Mouse (Mus musculus): Measurements from ENCODE around the gene Dip2b.

The Dip2b gene

DNA sequence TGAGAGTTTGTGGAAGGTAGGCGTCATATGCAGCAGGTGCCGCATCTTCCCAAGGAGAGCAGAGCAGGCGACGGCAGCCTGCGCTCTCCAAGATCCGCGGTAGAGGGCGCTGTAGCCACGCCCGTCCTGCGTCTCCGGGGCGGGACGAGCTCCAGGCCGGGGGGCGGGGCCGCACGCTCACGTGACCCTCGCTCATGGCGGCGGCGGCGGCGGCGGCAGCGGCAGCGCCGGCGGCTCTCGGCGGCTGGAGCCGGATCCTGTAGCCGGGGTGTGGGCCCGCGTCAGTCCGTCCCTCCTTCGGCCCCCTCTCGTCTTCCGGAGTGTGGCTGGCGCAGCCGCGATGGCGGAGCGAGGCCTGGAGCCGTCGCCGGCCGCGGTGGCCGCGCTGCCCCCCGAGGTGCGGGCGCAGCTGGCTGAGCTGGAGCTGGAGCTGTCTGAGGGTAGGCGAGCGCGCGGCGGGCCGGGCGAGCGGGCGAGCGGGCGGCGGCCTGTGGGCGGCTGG lies at the start of gene Dip2b:
TSS of gene Dip2b (plus strand) at position 195 of the 502 bp plus-strand sequence.
- peak; percentile 93 for DNase-seq (ENCODE audit: low read depth, low spot score)

DNA sequence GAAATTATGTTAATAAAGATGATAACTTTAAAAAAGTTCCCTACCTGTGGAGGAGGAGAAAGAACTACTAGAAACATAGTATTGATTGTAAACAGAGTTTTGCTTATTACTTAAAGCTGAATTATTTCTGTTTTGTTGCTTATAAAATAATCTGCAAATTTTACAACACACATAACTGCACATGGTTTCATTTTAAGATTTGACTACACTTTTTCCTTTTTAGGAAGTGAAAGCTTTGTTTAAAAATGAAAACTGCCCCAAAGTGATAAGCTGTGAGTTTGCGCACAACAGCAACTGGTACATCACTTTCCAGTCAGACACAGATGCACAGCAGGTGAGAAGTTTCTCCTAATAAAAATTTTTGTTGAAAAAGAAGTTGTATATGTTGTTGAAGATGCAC lies 45.4 kb upstream of the Dip2b start:
- no peak for DNase-seq (ENCODE audit: low read depth, low spot score)

DNA sequence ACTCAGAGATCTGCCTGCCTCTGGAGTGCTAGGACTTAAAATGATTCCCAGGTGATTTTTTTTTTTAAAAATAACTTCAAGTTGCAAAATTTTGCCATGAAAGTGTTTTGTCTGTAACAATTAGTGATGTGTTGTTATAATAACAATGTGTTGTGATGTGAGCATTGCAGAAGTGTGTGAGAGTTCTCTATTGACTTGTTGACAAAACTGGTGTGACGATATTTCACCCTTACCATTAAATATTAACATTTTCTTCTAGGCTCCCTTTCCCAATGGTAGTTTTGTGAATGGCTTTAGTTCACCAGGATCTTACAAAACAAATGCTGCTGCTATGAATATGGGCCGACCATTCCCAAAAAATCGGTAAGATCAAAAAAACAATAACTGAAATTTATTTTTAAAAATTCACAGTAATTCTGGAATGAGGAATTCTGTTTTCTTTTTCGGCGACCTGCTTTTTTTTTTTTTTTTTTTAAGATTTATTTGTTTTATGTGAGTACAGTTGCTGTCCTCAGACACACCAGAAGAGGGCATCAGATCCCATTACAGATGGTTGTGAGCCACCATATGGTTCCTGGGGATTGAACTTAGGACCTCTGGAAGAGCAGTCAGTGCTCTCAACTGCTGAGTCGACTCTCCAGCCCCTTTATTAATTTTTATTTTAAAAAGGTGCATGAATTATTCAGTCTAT lies 41.2 kb upstream of the Dip2b start:
- no peak for DNase-seq (ENCODE audit: low read depth, low spot score)

DNA sequence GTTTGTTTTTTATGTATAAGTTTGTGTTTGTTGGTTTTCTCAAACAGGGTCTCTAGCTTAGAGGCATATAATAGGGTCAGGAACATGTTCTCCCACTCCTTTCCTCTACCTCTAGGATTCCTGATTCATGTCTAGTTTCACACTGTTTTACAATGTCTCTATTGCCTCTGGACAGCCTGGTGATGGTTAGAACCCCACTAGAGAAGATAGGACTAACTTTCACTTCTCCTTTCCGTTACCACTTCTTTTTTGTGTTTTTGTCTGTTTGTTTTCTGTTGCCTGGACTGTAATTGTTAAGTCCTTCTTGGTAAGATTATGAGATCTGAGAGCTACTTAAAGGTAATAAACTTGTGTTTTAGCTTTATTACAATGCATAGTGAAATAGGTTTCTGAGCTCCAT lies 39.1 kb upstream of the Dip2b start:
- DNase-seq (ENCODE audit: low read depth, low spot score), result no peak

DNA sequence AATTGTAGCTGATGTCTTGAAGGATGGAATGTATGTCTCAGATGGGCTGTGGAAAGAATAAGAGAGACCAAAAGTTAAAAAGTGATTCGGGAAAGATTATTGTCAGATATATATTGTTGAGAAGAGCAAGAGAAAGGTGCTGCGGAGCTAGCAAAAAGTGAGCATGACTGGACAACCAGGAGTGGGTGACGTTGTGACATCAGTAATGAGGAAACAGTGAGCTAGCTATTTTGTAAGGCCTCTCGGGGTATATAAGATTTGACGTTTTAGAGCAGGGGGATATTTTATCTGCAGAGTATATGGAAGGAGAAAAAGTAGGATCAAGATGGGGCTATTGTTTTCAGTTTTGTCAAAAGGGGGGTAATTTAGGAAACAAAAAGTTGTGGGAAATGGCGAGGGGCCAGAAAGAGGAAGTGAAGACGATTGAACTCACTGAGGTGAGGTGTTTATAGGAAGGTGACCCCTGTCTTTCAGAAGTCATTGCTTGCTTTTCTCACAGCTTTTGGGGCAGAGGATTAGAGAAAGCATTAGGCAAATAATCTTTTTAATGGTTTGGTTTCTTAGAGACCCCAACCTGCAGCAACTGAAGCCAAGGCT lies 33.7 kb upstream of the Dip2b start:
- DNase-seq (ENCODE audit: low read depth, low spot score), result no peak

DNA sequence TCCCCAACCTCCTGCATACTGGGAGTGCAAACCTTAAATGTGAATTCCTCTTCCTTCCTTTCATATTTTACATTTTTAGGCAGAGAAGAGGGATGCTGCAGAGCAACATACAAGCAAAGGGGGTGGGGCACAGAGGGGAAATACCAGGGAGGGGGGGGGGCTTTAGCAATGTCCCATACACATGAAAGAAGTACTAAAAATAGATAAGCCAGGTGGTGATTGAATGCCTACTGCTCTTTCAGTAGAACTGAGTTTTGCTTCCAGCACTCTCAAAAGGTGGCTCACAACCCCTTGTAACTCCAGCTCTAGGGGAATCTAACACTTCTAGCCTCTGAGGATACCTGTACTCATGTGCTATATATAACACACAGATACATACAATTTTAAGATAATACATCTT lies 32.3 kb upstream of the Dip2b start:
- DNase-seq (ENCODE audit: low read depth, low spot score), result no peak

DNA sequence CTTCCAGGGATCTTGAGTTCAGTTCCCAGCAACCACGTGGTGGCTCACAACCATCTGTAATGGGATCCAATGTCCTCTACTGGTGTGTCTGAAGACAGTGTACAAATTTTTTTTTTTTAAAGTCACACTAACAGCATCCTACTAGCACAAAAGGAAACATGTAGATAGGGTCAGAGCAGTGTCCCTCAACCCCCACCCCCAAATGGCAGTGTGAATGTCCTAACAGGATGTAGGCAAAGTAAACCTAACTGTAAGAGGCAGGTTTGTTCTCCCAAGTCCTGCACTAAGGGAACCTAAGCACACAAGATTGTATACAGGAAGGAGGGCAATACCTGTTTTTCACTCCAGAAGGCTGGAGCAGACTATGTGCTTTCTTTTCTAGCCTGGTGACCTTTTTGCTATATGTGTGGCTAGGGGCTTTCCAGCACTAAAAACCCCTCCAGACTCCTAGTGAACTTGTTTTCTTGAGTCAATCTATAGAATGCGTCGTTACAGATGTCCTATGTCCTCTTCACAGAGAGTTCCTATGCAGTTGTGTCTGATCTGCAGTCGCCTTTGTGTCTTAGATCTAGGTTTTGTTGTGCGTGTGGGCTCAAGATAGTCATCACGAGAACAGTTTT lies 20.1 kb upstream of the Dip2b start:
- no peak for DNase-seq (ENCODE audit: low read depth, low spot score)

DNA sequence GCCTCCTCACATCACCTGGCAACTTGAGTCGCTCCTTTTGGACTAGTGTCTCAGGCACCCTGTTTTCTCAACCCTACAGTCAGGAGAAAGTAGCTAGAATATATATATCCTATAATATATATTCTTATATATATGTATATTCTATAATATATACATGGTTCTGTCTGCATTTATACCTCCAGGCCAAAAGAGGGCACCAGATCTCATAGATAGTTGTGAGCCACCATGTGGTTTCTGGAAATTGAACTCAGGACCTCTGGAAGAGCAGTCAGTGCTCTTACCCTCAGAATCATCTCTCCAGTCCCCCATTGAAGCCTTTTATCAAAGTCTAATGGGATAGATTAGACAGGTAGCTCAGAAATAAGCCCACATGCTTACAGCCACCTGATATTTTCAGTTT lies 17.3 kb upstream of the Dip2b start:
- peak; percentile 23 for DNase-seq (ENCODE audit: low read depth, low spot score)

DNA sequence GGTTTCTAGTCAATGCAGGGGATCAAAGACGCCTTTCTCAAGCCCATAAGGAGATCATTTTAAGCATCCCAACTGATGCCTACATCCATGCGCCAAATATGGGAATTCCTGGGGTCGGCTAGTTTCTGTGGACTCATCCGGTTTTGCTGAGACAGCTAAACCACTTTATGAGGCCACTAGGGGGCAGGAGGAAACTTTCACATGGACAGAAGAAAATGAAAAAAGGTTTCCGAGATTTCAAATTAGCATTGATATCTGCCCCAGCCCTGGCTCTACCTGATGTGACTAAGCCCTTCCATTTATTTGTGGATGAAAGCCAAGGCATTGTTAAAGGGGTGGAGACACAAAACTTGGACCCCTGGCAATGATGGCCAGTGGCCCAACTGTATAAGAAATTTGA lies 15.5 kb upstream of the Dip2b start:
- DNase-seq (ENCODE audit: low read depth, low spot score), result peak; percentile 64

DNA sequence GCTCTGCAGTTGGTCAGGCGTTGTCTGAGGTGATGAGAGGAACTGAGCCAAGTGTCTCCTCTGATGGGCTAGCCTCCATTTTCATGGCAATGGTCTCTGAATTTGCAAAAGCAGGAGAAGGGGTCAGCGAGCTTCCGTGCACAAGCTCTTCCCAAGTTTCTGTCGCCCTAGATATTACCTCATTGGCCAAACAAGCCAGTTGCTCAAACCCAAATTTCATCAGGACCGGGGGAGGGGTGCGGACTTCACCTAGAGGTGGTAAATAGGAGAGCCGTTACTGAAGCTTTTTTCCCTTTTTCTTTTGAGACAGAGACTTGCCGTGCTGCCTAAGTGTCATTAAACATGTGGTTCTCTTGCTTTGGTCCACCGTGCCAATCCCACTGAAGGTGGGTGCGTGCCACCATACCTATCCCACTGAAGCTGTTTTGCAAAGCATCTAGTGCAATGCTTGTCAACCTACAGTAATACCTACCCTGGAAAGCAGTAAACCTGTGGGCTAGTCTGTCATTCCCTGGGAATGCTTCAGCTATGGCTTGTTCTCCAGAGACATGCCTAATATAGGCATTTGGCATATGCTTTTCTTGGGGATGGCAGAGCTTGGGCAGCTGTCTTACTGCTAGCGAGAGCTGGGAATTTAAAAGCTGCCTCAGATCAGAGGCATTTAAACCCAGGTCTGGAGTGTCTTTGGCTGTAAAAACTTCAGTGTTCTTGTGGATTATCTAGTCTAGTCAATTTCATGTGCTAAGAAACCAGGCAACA lies 13.2 kb upstream of the Dip2b start:
- DNase-seq (ENCODE audit: low read depth, low spot score), result no peak

DNA sequence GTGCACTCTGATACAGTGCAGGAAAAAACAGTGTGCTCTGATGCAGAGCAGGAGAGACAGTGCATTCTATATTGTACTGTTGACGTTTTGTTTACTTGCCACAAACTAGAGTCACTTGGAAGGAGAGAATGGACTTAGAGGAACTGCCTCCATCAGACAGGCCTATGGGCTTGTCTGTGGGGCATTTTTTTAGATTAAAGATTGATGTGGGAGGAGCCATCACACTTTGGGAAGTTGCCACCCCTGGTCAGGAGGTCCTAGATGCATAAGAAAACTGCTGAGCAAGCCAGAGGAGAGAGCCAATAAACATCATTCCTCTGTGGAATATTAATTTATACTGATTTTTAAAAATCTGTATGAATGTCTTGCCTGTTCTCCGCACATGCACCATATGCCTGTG lies 10.3 kb upstream of the Dip2b start:
- DNase-seq (ENCODE audit: low read depth, low spot score), result no peak

DNA sequence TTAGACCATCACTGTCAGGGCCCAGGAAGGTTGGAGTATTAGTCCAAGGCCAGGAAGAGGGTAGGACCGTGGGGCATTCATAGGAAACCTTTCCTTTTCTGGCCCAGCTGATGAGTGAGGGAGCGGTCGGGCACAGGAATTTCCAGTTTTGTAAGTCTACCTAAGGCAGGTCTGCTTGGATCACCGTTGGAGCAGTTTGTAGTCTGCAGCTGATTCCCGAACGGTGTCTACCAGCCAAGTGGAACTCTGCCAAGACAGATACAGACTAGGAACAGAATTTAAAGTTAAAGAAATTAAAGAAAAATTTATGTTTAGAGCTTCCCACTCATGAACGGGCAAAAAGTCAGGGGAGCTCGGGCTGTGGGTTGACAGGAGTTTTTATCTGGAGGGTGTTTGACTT lies 9.0 kb upstream of the Dip2b start:
- DNase-seq (ENCODE audit: low read depth, low spot score), result no peak

DNA sequence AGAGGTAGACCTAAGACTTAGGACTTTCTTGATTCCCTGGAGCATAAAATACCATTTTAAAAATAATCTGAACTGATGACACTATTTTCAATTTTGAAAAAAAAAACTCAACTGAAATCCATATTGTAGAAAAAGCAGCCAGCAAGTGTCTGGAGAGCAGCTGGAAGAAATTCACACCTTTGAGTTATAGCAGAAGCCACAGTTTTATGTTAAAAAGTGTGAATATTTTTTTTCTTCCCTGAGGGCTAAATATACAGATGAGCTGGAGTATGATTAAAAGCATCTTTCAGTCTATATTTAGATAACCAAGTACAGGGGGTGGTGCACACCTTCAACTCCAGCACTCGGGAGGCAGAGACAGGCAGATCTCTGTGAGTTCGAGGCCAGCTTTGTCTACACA lies 8.6 kb upstream of the Dip2b start:
- DNase-seq (ENCODE audit: low read depth, low spot score), result no peak

DNA sequence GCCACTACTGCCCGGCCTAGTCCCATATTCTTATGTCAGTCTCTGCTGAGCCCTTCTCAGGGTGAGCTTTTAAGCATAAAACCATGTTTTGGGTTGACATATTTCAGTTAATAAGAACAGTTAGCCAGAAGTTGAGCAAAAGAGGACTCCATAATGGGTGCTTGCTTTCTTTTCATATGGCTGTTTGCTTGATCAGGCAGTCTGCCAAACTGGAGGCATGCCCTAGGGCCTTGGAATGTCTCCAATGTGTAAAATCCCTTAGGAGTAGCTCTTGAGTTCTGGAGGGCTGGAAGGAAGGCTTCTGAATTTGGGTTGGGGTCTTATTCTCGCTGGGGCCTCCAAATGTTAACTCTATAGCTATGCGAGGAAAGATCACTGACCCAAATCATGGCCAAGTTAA lies 5.9 kb upstream of the Dip2b start:
- DNase-seq (ENCODE audit: low read depth, low spot score), result no peak

DNA sequence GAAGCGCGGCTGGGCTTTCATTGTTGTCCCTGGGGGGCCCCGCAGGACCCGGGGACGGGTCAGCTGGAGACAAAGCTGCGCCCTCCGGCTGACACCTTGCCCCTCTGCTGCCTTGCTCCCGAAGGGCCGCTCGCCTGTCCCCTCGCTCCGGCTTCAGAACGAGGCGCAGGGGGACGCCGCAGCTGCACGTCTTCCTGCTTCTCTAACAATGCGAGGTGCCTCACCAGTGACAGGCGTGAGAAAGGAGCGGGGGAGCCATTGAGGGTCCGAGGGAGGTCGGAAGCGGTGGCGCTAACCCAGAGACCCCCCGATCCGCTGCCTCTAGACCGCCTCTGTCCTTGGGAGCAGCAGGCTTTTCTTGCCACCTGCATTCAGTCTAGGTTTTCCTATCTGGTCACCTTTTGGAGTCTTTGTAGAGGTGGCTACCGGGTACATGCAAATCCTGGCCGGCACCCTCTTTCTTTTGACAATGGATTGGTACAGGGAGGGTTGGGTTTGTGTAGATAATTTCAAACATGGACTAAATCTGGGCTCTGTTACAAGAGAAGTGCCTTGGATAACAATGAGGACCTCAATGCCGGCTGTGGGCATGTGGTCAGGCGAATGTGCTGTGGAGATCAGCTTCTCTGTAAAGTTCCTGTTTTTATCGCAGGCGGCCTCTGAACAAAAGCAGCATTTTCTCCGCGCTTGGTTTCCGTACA lies 687 bp downstream of the Dip2b start:
- peak; percentile 51 for DNase-seq (ENCODE audit: low read depth, low spot score)

DNA sequence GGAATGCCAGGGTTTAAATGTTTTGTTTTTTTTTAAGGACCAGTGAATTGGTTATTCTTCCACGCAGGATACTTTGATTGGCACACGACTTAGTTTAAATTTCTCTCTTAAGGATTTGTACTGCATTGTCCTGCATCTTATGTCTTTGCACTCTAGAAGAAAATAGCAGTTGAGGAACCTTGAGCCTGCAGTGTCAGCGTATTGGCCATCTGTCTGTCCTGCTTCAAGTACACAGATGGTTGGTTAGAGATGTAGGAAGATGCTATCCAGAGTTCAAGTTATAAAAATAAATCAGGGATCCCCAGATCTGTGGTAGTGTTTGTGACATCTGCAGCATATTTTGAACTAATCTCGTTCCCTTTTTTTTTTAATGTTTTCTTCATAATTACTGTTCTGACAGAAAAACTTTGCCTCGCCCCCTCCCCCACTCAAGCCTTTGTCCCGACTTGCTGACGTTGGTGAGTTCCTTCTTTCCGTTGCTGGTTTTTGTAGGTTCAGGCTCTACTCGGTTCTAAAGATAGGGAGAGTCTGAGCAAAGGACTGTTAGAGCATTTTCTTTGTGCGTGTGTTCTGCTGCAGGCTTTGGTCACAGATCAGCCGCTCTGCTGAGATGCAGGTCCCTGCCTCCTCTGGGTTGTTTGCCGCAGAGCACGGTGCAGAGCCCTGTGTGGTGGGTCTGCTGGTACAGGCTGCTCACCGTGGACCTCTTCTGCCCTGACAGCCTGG lies 2.2 kb downstream of the Dip2b start:
- DNase-seq (ENCODE audit: low read depth, low spot score), result no peak

DNA sequence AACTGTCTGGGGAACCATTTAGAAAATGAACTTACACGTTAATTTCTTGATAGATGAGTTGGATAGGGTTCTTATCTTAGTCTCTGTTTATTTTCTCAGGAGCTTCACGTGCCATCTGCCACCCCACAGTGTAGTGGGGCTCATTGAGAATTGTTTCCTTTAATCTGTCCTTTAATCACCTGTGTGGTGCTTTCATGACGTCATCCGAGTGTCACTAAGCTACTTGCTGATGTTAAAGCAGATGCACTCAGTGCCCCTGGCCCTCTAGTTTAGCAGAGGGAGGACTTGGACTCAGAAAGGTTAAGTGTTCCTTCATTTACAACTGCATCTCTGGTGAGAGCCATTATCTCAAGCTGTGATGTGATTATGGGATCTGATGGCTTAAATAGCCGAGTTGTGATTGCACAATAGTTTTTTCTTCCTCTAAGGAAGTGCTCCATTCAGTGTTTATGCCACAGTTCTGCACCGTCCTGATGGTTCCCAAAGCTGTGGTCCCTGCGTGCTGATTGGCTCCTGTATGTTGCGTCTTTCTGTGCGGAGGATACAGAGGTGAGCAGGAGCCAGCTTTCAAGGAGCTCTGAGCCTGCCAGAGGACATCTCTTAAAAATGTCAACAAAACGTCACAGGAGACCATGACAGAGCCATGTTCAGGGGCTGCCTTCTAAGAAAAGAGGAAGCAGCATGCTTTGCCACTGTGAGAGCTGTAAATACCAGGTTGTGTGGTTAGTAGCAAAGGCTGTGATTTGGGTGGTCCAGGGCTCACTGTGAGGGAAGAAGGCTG lies 3.0 kb downstream of the Dip2b start:
- DNase-seq (ENCODE audit: low read depth, low spot score), result peak; percentile 88

DNA sequence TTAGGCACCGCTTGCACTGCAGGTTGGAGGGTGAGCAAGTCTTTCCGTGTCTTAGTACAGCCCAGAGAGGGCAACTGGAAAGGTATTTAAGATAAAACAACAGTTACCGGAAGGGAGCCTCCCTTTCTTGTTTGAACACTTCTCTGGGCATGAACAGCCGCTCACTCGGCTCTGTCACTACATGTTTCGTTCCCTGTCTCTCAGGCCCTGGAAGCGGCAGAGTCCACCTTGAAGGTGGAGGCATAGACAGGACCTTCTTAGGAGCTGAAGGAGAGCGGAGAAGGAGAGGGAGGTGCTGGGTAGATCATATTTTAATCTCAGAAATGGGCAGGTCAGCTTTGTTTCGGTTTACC lies 3.6 kb downstream of the Dip2b start:
- DNase-seq (ENCODE audit: low read depth, low spot score), result no peak

DNA sequence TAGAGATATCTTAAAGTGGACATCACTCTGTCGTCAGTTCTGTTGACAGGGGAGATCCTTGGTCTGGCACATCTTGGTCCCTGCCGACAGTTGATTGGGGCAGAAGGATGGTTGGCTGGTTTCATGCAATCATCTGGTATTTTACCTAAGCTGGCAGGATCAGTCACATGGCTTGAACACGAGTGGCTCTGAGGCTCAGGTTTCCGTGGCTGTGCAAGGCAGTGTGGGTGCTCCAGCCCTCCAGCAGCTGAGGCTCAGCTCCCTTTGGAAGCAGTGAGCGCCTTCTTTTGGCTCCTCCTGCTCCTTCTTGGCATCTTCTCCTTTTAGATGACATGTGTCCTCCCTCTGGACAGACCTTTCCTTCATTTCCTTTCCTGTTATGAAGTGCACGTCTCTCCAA lies 7.1 kb downstream of the Dip2b start:
- DNase-seq (ENCODE audit: low read depth, low spot score), result no peak

DNA sequence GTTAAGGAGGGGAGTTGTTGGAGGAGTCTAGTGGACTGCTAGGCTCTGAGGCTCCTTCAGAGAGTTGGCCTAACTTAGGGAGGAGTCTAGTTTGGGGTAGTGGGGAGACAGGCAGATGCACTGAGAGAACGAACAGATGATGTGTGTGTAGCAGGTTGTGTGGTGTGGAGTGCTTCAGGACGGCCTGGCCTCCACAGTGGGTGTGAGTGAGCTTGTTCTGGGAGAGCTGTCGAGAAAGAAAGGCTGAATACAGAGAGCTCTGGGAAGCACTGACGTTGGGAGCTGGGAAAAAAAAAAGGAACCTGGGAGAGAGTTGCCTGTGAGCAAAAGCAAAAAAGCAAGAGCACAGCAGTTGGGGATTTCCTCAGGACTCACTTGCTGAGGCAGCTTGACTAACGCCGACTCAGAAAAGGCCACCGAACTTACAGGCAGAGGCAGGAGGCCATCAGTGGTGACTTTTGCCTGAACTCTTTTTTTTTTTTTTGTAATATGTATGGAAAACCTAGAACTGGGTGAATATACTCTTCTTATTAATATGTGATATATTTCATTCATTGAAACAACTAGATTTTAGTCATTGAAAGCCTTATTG lies 11.1 kb downstream of the Dip2b start:
- DNase-seq (ENCODE audit: low read depth, low spot score), result no peak
